Mouse (Mus musculus) fat pad, adult 2 months (tissue): Measurements from ENCODE around the gene Mrpl52.

Experiments
- DNase-seq: peaks from one replicate; pipeline ENCODE4 v3.0.0-alpha.2; 2011; ENCODE audit warnings: low read depth, low spot score; ENCODE audit errors: extremely low read depth

Gene Mrpl52

GRCm38 (mm10) chr14:54426689-54427398, at the start of gene Mrpl52:
Gene Mrpl52 (plus strand): TSS chr14:54426909.
- no peak for DNase-seq

DNA sequence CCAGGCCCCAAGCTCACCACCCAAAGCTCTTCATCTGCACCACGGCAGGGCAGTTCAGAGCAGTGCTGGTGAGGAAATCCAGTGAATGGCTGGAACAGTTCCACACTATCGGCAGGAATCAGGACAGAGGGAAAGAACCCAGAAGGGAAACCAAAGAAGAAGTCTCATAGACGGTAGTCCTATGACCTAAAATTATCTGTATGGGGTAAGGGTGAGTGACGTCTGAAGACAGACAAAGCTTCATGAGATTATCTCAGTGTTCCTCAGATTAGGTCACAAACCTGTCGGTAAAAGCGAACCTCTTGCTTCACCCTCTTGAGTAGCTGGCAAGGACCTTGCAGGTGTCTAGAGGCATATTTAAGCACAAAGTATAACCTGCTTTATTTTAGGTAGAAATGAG, 49.5 kb upstream of the Mrpl52 start:
- peak; percentile 81 for DNase-seq

DNA sequence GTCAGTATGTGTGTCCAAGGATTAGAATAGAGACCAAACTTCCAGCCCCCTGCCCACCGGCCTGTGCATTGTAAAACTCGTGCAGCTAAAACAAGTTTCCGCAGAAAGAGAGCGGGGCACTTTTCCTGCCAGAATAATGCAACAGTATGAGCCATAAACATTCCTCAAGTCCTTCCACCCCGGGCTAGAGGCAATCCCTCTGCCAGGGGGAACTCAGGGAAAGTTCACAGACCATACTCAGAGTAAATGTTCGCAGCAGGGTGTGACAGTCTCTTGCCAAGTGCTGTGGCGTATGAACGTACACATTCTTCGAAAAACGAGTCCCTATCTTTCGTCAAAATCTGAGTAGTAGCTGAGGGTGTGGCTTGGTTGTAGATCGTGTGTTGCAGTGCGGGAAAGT, 47.1 kb upstream of the Mrpl52 start:
- no peak for DNase-seq

- DNase-seq, result no peak
These were observed 46.1 kb upstream of the Mrpl52 start for GRCm38 (mm10) chr14:54380616-54381015.

- DNase-seq, result no peak
These were observed 44.9 kb upstream of the Mrpl52 start for GRCm38 (mm10) chr14:54381816-54382215.

DNA sequence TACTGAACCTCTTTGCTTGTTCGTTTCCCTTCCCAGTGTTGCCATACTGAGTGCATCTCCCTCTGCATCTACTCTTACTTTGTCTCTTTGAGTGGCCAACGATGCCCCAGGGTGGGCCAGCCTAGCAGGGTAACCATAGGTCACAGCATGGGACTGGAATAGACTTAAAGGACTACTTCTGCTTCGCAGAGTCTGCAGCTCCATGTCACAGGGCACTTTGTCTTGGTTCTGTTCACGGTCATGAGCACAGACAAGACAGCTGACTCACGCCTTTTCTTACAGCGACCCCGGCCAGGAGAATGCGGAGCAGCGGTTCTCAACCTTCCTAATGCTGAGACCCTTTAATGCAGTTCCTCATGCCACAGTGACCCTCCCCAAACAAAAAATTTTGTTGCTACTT, 44.1 kb upstream of the Mrpl52 start:
- DNase-seq, result no peak

DNA sequence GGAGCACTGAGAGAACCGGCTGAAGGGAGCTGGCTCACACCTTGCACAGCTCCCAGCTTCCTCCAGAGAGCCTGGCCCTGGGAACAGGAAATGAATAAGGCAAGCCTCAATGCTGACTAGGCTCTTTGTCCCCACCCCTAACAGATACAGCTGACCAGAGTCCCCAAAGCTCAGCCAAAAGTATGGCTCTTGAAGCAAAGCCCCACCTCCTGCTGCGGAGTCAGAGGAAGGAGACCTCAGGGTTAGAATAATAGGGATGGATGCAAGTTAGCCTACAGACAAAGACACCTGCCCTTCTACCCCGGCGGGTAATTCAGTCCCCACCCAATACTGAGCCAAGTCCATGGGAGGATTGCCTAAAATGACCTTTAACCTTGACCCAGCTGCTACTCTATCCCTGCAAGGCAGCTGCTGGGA, 43.3 kb upstream of the Mrpl52 start:
- DNase-seq, result no peak

GRCm38 (mm10) chr14:54384396-54384795, 42.3 kb upstream of the Mrpl52 start:
- no peak for DNase-seq

DNA sequence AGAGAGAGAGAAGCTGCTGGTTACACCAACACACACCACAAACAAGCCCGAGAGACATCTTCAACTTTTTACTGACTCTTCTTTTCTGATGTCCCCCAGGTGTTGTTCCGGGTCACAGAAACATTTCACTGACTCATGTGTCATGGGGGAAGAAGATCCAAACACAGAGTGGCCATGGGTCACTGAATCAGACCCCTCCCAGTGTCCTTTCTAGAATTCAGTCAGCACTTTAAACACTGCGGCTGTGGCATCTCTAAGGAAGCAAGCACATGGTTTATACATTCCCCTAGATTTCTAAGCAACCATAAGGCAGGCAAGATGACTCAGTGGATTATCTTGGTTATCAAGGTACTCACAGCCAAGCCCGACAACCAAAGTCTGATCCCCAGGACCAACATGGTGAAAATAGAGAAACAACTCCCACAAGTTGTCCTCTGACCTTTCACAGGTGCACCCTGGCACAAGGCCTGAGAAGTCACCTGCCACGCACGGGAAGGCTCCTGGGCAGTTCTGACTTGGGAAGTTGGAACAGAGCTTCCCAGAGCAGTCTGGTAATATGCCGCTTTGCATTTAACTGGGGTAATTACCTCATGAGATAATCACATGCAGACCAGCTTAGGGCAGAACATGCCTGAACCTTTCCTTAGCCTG, 40.6 kb upstream of the Mrpl52 start:
- DNase-seq, result no peak

DNA sequence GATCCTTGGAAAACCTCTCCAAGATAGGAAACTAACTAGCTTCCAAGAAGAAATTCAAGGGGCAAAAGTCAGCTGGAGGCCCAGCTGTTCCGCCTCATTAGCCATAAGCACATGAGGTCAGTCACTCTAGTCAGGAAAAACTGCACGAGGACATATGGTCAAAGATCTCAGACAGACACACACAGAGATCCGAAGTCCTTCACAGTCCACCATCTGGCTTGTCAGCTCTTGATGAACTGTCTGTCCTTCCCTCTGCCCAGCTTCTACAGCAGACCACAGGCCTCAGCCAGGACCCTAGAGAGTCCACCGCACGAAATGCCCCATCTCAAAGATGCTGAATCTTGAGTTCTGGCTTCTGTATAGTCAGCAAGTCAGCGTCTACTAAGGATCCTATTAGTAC, 39.2 kb upstream of the Mrpl52 start:
- no peak for DNase-seq

GRCm38 (mm10) chr14:54390843-54391242, 35.9 kb upstream of the Mrpl52 start:
- no peak for DNase-seq

GRCm38 (mm10) chr14:54393794-54394193, 32.9 kb upstream of the Mrpl52 start:
- no peak for DNase-seq

DNA sequence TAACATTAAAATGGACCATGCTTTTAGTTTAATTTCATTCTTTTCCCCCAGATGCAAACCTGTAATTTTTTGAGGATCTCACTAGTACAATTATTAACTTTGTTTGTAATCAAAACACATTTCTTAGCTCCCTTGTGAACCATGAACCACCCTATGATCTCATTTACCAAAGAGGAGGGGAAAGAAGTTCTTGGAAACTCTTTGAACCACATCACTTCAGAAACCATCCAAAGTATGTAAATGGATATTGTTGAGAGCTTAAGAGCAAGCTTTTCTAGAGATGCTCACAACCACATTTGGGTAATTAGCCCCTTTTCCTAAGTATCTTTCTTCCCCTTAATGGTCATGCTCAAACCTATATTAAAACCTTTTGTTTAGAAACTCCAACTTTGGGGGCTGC, 32.4 kb upstream of the Mrpl52 start:
- no peak for DNase-seq

- no peak for DNase-seq
These were observed 30.0 kb upstream of the Mrpl52 start for GRCm38 (mm10) chr14:54396685-54397084.

GRCm38 (mm10) chr14:54397872-54398527, 28.7 kb upstream of the Mrpl52 start:
- DNase-seq, result peak; percentile 30

DNA sequence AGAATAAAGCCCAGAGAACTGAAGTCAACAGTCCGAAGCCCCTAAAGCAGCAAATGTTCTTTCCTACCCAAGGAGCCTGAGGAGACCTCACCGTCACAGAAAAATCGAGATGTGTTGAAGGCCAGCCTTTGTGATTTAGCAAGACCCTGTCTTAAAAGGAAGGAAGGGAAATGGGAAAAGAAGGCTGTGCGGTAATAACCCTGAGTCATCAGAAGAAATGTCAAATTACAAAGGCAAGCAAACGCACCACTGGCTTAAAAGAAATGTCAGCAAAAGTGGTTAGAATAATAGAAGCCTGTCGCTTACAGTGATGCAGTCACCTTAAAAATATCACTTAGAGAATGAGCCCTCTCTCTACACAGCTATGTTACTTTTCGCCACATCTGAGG, 28.2 kb upstream of the Mrpl52 start:
- DNase-seq, result no peak

DNA sequence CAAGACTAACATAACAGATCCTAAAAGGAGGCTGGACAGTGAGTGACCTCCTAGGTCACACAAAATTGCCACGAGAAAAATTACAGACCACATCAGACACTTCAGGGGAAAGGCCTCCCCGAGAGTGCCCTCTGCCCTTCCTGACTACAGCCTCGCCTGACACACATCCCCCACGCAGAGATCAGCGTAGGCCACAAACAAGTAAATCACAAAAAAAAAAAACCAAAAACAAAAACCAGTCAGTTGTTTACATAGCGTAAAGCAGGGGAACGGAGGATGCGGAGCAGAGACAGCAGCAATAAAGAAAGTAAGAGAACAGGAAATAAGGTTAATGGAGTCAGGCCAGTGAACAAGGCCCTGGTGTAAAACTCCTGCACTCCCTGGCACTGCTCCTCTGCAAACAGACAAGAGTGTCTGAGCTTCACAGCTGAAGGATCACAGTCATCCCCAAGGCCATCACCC, 27.8 kb upstream of the Mrpl52 start:
- DNase-seq, result no peak

GRCm38 (mm10) chr14:54401723-54402122, 25.0 kb upstream of the Mrpl52 start:
- no peak for DNase-seq

DNA sequence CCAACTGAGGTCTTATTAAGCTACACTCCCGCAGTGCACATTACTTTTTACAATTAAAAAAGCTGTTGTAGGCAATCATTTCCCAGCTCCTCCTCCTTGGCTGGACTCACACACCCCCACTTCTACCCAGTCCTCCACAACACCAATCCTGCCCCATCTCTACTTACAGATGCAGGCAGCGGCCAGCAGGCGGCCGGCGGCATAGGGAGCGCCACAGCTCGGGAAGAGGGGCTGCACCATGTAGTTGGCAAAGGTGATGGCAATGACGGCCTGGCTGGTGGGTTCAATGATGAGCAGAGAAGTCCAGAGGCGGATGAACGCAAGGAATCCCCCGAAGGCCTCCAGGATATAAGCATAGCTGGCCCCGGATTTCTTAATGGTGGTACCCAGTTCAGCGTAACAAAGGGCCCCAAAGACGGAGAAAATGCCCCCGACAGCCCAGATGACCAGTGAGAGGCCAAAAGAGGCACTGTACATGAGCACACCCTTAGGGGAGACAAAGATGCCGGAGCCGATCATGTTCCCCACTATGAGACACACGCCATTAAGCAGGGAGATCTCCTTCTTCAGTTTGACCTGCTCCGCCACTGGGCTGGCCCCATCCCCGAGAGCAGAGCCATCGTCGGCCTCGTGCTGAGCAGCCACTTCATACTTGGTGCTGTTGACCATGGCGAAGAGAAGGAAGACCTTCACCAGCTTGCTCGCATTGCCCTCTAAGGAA, 18.2 kb upstream of the Mrpl52 start:
- no peak for DNase-seq

GRCm38 (mm10) chr14:54409057-54409645, 17.6 kb upstream of the Mrpl52 start:
- no peak for DNase-seq
